Mouse (Mus musculus) stomach, postnatal 0 days (tissue): Measurements from ENCODE around the gene Cblb. TPM values are rescaled to one million over a fixed set of nuclear protein-coding genes. Genes with fewer than 3 reads are reported as not detected.
A peak's percentile ranks its signal among the peaks of the same experiment; 100 is the strongest.

Experiments
- ATAC-seq: fragments of 200-750 bp; cut with Nextera tagmentation; 2 replicates; pipeline ENCODE4 v1.8.0; 2017; ENCODE audit not compliant: low FRiP score, low TSS enrichment
- DNase-seq: peaks from one replicate; pipeline ENCODE4 v3.0.0-alpha.2; 2016; ENCODE audit warnings: low spot score
- H3K27ac ChIP-seq: fragments of 300-500 bp; sonication (generic); replicated peaks from 2 replicates; pipeline ENCODE4 v1.5.1; 2014; ENCODE audit warnings: mild to moderate bottlenecking, control low read depth
- H3K27me3 ChIP-seq: fragments of 300-500 bp; sonication (generic); 2 replicates; pipeline ENCODE4 v1.6.1; 2014; ENCODE audit warnings: low read length; ENCODE audit not compliant: control insufficient read depth, insufficient read depth
- H3K36me3 ChIP-seq: fragments of 300-500 bp; sonication (generic); 2 replicates; pipeline ENCODE4 v1.6.1; 2014; ENCODE audit warnings: low read length, mixed read lengths; ENCODE audit not compliant: control insufficient read depth, insufficient read depth
- H3K4me1 ChIP-seq: fragments of 300-500 bp; sonication (generic); replicated peaks from 2 replicates; pipeline ENCODE4 v1.6.1; 2014; ENCODE audit warnings: antibody characterized with exemption; ENCODE audit not compliant: control insufficient read depth, insufficient read depth
- H3K4me2 ChIP-seq: fragments of 300-500 bp; sonication (generic); replicated peaks from 2 replicates; pipeline ENCODE4 v1.6.1; 2014; ENCODE audit warnings: low read depth, mild to moderate bottlenecking, control low read depth, moderate library complexity
- H3K4me3 ChIP-seq: fragments of 300-500 bp; sonication (generic); 2 replicates; pipeline ENCODE4 v1.5.1; 2014; ENCODE audit warnings: low read depth, low read length, control low read depth
- H3K9ac ChIP-seq: fragments of 300-500 bp; sonication (generic); 2 replicates; pipeline ENCODE4 v1.6.1; 2014; ENCODE audit warnings: mild to moderate bottlenecking, low read length, control low read depth, mixed read lengths
- H3K9me3 ChIP-seq: fragments of 300-500 bp; sonication (generic); 2 replicates; pipeline ENCODE4 v1.6.1; 2016; ENCODE audit warnings: low read length; ENCODE audit not compliant: control insufficient read depth
- CTCF ChIP-seq: IDR thresholded peaks from 2 replicates; pipeline ENCODE4 v1.5.1; 2016; ENCODE audit warnings: antibody characterized with exemption, low read depth, mild to moderate bottlenecking, moderate library complexity
- EP300 ChIP-seq: optimal IDR thresholded peaks from 2 replicates; pipeline ENCODE3; 2016; ENCODE audit warnings: antibody characterized with exemption
- WGBS: fragments of 180-500 bp; shearing (Covaris S2); extraction: QIAGEN DNeasy Blood & Tissue Kit; methylation state at CpG from one replicate; pipeline ENCODE4 v1.1.7; 2014; 5-methylcytosine and 5-hydroxymethylcytosine counted together
- polyA plus RNA-seq: library from polyadenylated mRNA; unstranded; fragments of >200 nt; fragmentation: Nextera tagmentation; extraction: Ambion mirVana; gene quantifications from 2 replicates; pipeline ENCODE4 v1.2.1, GENCODE M21; 2015

Gene Cblb
- polyA plus RNA-seq, 1 experiment from 2014 or later, result 4.0 TPM

DNA sequence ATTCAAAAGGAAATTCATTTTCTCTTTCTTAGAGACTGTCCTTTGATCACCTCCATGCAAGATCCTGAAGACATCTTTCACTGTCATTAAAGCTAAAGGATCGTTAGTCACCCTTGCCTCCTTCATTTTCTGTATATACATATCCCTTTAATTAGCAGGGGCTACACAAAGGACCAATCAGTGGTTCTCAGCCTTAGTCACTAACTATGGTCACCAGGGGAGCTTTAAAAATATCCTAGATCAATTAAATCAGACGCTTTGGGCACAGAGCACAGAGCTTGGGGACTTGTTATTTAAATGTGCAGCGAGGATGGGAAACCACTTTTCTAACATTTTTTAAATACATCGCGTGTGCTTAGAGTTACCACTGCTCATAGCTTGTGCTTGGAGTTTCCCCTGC, 7.6 kb upstream of the Cblb start:
- ATAC-seq (no peak), DNase-seq (no peak)
- no peak overlapping the region for H3K4me3 ChIP-seq
- no peaks in the 10 kb centered on the region for H3K36me3 ChIP-seq
- no peak overlapping the region for H3K27ac ChIP-seq
- no peaks in the 10 kb centered on the region for H3K4me1 ChIP-seq
- 85% methylated on average over 5 of the region's 5 CpGs for WGBS
- H3K27me3 ChIP-seq, result no peaks in the 10 kb centered on the region
- H3K4me2 ChIP-seq, result no peak overlapping the region
- TF ChIP-seq EP300 (no peak), CTCF (no peak)
- H3K9ac ChIP-seq, result no peak overlapping the region
- H3K9me3 ChIP-seq, result no peaks in the 10 kb centered on the region

DNA sequence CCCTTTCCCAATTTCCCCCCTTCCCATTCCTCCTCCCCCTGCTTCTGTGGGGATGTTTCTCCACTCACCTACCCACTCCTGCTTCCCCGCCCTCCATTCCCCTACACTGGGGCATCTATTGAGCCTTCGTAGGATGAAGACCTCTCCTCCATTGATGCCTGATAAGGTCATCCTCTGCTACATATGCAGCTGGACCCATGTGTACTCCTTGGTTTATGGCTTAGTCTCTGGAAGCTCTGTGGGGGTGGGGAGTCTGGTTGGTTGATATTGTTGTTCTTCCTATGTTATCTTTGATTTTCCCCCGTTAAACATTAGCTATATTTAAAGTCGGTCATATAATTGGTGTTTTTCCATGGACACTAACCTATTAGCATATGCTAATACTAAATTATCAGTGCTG, 3.7 kb upstream of the Cblb start:
- Histone ChIP-seq H3K27ac (no peak overlapping the region), H3K36me3 (no peaks in the 10 kb centered on the region), H3K9me3 (no peaks in the 10 kb centered on the region), H3K9ac (no peak overlapping the region), H3K4me1 (no peaks in the 10 kb centered on the region), H3K4me3 (no peak overlapping the region), H3K4me2 (no peak overlapping the region), H3K27me3 (no peaks in the 10 kb centered on the region)
- DNase-seq, result no peak
- ATAC-seq, result no peak
- WGBS, result 91% methylated on average over 4 of the region's 4 CpGs
- TF ChIP-seq CTCF (no peak), EP300 (no peak)

- TF ChIP-seq CTCF, result no peak
- TF ChIP-seq EP300, result no peak
- ATAC-seq, result no peak
- Histone ChIP-seq H3K4me3 (no peak overlapping the region), H3K9ac (no peak overlapping the region), H3K4me1 (no peaks in the 10 kb centered on the region), H3K27ac (no peak overlapping the region), H3K9me3 (no peaks in the 10 kb centered on the region), H3K27me3 (no peaks in the 10 kb centered on the region), H3K36me3 (no peaks in the 10 kb centered on the region), H3K4me2 (no peak overlapping the region)
- no peak for DNase-seq
- WGBS, result 90% methylated on average over 3 of the region's 3 CpGs
These were observed 2.0 kb upstream of the Cblb start for GRCm38 (mm10) chr16:52029001-52029400.

DNA sequence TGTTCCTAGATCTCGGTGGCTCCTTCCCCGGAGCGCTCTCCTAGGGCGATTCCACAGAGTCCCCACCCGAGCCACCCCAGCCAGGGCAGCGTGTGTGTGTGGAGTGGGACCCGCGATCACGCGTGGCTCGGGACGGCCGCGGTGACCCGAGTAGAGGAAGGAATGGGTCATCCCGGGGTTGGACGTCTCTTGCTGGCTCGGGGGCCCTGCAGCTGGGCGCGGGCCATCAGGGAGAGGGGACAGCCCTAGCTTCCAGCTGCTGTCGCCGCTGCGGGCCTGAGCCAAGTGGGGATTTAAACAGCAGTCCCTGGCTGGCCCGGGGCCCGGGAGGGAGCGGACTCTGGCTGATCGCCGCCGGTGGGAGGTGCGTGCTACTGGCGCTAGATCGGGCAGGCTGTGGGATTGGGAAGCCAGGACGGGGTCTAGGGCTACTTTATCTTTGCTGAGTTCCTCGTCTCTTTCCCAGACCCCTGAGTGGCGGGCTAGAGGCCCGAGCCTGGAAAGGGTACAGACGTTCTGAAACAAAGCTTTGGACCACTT, 757 bp downstream of the Cblb start:
- no peaks in the 10 kb centered on the region for H3K4me1 ChIP-seq
- DNase-seq (peak; percentile 90), ATAC-seq (peak; percentile 78)
- under 1% methylated on average over 36 of the region's 37 CpGs for WGBS
- H3K4me3 ChIP-seq, result peak overlapping the region; percentile 88
- peak overlapping the region; percentile 96 for H3K27ac ChIP-seq
- TF ChIP-seq EP300 (no peak), CTCF (peak; percentile 20; the same call in 1 of the 2 replicates)
- H3K4me2 ChIP-seq, result peak overlapping the region; percentile 64
- H3K36me3 ChIP-seq, result peaks cover 4% of the 10 kb centered on the region; the same call in 1 of the 2 replicates
- H3K9me3 ChIP-seq, result no peaks in the 10 kb centered on the region
- peak overlapping the region; percentile 89 for H3K9ac ChIP-seq
- no peaks in the 10 kb centered on the region for H3K27me3 ChIP-seq

- Histone ChIP-seq H3K4me2 (peak overlapping the region; percentile 64), H3K27me3 (no peaks in the 10 kb centered on the region), H3K9me3 (no peaks in the 10 kb centered on the region), H3K36me3 (peaks cover 4% of the 10 kb centered on the region; the same call in 1 of the 2 replicates), H3K4me1 (no peaks in the 10 kb centered on the region), H3K9ac (peak overlapping the region; percentile 89), H3K27ac (peak overlapping the region; percentile 96), H3K4me3 (peak overlapping the region; percentile 88)
- TF ChIP-seq EP300 (no peak), CTCF (no peak)
- WGBS, result 15% methylated on average over 29 of the region's 29 CpGs
- DNase-seq (no peak), ATAC-seq (no peak)
These were observed 1.6 kb downstream of the Cblb start for GRCm38 (mm10) chr16:52032376-52033330.
